Mouse (Mus musculus): ENCODE measurements around the gene Gckr.

- no peak for TF ChIP-seq CTCF (IDR thresholded peaks at IDR 0.05; ENCODE audit: low read depth)
- no peak for TF ChIP-seq EP300 (IDR thresholded peaks at IDR 0.05; ENCODE audit: low read depth)
Observed at GRCm38 (mm10) chr5:31295606-31296141, 1.6 kb upstream of the Gckr start, which contains the start of gene Fndc4.
